Mouse (Mus musculus) cerebellum, adult 11-12 months (tissue): ENCODE results near the gene Gm20388.

ENCODE experiments used
- DNase-seq: peaks from one replicate; pipeline ENCODE4 v3.0.0; 2022

Gm20388 gene

DNA sequence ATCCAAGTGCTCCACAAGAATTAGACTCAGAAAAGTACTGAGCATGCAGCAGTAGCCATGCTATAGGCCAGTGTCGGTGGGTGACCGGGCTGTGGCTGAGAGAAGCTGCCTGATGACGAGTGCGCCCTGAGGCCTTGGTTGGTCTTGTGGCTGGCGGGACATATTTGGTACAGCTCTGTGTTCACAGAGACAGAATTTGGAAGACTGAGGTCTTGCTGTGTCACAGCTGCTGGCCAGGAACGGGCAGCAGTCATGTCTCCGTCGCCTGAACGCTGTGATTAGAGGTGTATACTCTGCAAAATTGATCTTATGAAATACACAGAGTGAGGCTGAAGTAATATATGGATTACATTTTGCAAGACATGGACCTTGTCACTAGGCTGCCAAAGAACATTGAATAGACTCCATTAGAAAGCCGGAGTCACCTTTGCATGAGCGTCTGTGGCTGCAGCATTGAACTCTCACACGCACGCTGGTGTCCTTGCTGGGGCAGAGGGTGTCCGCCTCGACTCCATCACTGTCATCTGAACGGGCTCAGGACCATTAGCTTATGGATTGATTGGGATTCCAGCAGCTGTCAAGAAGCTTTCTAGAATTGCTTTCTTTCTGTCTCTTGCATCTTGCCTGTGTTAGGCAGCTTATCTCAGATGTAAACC is 5.7 kb downstream of the Gm20388 start:
- DNase-seq = no peak

DNA sequence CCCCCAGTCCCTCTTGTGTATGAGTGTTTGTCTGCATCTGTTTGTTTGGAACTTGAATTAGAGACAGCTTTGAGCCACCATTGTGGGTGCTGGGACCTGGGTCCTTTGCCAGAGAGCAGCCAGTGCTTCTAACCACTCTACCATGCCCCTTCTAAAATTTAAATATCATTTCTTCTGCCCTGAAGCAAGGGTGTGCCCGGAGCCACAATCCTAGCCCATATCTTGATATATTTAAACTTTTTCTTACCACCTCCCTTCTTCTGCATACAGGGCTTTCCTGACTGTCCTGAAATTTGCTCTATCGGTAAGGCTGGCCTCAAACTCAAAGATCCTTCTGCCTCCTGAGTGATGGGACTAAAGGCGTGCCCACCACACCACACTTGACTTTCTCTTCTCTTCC is 6.8 kb downstream of the Gm20388 start:
- no peak for DNase-seq

DNA sequence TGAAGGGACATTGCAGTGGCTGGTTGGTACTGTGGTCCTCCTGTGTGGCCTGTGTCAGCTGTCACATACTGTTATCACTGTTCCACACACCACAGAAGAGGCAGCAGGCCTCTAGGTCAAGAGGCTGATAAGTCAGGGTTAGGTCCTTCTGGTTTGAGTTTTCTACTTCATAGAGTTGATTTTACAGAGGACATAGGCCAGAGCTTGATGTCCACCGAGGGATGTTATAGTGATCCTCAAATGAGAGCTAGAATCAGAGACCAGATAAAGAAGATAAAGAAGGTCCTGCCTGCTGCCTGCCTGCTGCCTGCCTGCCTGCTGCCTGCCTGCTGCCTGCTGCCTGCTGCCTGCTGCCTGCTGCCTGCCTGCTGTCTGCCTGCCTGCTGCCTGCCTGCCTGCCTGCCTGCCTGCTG is 7.5 kb downstream of the Gm20388 start:
- DNase-seq = no peak

DNA sequence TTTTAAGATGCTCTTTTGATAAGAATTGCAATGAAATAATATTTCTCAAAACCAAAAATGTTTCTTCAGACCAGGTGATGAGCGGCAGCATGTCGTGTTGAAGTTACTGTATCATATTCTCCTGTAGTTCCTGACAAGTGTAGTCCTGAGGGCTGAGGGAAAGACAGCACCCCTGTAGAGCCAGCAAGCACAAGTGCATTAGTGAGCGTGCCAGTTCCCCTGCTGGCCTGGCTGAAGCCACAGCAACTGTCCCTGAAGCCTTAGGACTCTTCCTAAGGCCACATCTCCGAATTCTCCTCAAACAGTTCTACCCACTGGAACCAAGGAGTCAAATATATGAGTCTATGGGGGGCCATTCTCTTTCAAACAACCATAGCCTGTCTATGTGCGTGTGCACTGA is 12.6 kb downstream of the Gm20388 start:
- peak; percentile 32 for DNase-seq

DNA sequence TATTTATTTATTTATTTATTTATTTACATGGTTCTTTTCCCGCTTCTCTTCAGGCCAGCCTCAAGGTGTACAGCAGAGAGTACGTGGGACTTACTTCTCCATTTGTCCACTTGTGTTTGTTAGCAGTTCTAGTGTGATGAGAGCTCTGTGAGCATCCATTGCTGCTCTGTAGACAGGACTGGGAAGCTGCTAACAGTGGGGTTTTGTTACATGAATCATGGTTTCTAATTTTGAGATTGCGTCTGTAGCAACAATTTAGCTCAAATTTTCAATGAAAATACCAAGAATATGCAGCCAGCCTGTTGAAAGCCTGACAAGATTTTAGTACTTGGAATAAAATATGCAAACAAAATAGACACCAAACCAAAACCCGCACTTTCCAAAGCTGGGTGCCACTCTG is 14.8 kb downstream of the Gm20388 start:
- no peak for DNase-seq

DNA sequence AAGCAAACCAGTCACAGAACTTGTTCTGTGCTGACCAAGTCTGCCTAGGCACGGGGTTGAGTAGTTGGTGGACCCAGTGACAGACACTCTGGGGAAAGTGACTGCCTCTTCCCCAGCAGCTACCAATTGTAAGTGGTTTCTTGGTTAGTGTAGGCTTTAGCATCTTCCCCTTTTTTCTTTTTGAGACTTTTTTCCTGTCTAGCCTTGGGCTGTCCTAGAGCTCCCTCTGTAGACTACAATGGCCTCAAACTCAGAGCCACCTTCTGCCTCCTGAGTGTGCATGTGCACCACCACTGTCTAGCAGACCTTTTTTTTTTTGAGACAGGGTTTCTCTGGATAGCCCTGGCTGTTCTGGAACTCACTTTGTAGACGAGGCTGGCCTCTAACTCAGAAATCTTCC is 15.8 kb downstream of the Gm20388 start:
- DNase-seq = no peak

DNA sequence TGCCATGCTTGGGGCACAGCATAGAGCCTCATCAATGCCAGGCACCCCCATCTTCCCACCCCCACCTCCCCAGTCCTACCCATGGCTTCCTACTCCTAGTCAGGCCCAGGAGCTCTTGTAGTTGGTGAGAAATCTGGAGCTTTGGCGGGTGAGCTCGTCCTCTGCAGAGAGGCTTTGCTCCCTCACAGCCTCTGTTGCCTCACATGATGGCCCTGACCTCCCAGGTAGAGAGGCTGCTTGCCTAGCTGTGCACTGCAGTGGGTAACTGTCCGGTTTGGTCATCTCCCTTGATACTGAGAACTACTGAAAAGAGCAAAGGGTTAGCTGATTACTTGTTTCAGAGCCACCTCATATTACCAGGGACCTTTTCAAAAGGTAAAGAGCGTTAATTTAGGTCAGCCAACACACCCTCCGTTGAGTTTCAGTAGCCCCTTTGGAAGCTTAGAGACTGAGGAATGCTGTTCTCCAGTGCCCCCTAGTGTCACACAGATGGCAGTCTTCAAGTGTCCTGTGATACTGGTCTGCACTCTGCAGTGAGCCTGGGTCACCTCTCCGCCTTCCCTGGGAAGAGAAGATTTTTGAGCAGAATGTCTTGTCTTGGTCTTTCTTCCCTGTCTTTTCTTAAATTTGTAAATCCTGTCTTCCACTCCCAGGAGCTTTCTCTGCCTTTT is 16.9 kb downstream of the Gm20388 start:
- DNase-seq = peak; percentile 42

DNA sequence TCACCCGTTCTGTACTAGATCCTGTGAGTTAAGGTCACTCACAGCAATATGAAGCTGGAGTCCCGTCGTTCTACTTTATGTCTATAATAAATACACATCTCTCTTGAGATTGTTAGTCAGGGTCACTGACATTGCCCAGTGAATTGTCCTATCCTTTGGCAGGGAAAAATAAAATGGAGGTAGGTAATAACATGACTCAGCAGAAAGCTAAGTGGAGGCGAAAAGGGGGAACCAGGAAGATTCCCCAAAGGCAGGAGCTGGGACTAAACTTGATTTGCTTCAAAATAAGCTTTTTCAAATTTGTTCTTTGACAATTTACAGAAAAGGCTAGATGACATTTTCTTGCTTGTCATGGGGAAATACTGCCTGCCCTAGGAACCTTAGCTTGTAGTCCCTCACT is 20.7 kb downstream of the Gm20388 start:
- no peak for DNase-seq

DNA sequence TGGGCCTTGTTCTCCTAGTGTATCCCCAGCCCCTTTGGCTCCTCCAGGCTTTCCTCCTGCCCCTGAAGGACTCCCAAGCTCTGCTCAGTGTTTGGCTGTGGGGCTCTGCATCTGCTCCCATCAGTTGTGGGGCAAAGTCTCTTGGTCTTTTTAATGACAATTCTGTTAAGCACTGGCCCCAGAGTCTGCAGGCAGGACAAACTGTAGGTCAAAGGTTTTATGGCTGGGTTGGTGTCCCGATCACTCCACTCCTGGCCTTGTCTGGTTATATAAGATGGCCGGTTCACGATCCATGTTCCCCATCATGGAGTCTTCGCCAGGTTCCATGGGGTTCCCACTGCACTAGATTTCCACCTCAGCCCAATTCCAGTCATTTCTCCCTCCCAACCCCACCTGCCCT is 23.0 kb downstream of the Gm20388 start:
- DNase-seq = no peak

DNA sequence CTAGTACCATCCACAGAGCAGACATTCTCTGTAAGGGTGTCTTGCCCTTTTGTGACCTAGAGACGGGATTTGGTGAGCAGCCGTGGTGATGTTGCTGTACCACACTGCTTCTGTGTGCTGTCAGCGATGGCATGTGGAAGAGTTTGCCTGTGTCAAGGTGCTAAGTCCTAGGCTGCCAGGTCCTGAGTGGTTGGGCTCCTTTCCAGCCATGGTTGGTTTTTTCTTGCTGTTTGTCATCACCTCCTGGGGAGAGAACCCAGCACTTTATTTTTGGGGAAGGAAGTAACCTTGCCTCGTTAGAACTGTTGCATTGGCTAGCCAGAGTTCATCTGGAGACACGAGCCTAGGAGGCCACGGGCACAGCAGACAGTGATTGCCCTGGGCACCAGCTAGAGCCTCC is 24.9 kb downstream of the Gm20388 start:
- DNase-seq = peak; percentile 26

DNA sequence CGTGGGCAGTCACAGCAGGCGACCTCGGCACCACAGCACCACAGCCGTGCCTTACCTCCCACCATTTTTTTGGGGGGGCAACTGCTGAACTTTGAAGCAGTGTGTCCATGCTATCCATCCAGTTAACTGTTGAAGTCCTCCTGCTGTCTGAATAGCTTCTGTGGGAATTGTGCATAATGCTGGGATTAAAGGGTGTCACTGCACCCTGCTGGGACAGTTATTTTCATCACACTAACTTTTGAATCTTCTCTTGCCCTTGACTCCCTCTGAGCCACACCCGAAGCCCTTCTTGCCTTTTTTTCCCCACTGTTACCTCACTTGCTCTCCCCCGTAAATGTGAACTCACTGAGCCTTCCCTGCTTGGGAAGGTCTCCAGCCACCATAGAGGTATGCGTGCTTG is 27.8 kb downstream of the Gm20388 start:
- no peak for DNase-seq

DNA sequence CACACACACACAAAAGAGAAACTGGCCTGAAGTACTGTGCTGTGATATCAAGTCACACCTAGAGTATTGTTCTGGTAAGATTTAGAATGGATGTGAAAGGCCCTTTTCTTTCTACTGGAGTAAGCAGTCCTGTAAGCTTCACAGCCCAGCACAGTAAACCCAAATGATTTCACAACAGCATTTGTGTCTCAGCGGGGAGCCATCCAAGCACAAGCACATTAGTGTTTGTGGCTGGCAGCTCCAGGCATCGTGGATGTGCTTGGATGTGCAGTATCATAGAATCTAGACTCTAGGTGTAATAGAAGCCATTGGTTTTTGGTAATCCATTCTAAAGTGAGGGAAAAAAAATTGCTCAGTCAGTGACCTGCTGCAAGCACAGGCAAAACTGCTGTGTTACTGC is 28.7 kb downstream of the Gm20388 start:
- DNase-seq = no peak

DNA sequence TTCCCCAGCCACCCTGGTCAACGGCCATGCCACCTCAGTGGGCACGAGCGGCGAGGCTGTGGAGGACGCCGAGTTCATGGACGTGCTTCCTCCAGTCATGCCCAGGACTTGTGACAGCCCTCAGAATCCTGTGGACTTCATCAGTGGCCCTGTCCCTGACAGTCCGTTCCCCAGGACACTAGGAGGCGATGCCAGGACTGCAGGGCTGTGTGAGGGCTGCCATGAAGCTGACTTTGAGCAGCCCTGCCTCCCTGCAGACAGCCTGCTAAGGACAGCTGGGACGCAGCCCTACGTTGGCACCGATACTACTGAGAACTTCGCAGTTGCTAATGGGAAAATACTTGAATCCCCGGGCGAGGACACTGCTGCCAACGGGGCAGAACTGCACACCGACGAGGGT is 30.8 kb downstream of the Gm20388 start:
- DNase-seq = peak; percentile 80

DNA sequence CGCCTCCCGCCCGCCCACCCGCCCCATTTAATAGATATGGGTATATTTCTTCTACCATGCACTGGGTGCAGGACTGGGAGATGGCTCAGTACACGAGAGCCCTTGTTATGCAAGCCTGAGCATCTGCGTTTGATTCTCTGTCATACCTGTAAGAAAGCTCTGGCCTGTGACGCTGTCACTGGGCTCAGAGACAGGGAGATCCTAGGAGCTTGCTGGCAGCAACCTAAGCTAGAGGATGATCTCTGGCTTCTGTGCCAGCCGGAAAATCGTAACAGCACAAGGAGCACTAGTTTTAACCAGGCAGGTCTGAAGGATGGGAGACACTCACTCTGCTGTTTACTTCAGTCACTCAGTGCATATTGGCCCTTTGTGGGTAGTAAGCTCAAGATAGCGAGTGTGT is 33.0 kb downstream of the Gm20388 start:
- DNase-seq = peak; percentile 53

DNA sequence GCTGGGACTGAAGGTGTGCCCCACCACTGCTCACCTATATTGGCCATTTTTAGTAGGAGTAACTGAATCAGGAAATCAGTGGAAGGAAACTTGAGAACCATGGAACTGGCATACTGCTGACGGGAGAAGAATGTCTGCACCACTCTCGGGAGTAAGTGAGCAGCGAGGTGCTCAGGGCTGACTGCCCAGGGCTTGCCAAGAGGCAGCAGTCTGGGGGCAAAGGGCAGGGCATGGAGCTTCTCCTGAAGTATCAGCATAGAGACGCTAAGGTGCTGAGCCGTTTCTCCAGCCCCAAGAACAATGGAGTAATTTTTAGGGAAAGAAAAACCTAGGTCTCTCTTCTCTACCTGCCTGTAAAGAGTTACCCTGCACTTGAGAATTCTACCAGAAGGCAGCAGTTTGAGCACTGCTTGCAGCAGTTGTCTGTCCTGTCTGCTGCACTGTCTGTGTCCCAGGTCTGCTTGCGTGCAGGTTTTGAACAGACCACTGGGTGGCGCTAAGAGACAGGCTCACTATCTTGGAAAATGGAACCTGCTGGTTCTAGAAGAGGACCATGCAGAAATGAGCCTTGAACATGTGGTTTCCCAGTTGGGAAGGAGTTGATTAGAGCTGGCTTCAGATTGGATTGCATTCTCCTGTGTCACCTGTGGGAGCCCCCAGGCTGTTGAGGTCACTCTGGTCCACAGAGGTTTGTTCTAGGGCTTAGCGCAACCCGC is 33.6 kb downstream of the Gm20388 start:
- peak; percentile 75 for DNase-seq

DNA sequence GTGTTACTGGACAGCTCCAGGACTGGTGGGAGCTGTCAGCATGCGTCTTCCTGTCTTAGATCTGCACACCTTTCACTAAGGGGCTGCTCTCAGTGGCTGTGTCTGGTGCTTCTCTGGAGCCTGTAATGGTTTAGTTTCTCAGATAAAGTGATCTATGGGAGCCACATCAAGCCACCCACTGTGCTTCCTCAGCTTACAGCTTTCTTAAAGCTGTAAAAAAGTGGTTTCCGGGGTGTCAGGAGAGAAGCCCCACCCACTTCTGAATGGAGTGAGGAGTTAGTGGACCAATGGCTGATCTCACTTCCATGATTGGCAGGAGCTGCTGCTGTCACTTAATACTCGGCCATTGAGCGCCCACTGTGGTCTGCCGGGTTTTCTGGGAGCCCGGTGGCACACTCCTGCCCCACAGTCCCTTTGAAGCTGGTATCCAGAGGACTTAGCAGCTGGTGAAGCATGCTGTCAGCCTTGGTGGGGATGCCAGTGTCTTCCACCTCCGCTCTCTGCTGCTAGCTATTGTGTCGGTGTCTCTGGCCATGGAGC is 35.8 kb downstream of the Gm20388 start:
- DNase-seq = no peak

DNA sequence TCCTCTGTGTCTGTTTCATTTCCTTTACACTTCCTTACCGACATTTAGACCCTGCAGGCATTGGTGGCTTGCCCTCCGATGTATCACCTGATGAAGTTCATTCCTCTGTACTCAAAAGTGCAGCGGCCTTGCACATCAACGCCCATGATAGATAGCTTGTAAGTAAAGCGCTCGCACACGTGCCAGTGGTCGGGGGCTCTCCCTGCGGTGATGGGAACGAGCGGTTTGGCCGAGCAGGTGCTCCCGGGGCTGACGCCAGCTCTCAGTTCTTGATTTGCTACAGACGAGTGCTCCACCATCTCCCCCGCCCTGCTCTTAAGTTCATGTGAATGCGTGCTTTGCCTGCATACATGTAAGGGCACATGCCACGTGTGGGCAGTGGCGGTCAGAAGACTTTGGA is 37.0 kb downstream of the Gm20388 start:
- no peak for DNase-seq

DNA sequence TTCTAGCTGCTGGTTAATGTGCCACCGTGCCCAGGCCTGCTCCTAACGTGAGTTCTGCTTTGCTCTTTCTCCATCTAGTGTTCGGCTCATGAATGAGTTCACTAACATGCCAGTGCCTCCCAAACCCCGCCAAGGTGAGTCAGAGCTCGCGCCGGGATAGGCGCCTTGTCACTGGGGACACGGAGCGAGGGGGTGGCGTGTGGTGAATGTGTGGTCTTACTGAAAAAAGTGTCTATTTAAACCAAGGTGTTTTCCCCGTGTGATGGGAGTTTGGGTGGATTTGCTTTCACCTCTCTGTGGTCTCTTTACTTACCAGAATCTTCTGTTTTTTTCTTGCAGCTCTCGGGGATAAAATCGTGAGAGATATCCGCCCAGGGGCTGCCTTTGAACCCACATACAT is 37.7 kb downstream of the Gm20388 start:
- DNase-seq = no peak

DNA sequence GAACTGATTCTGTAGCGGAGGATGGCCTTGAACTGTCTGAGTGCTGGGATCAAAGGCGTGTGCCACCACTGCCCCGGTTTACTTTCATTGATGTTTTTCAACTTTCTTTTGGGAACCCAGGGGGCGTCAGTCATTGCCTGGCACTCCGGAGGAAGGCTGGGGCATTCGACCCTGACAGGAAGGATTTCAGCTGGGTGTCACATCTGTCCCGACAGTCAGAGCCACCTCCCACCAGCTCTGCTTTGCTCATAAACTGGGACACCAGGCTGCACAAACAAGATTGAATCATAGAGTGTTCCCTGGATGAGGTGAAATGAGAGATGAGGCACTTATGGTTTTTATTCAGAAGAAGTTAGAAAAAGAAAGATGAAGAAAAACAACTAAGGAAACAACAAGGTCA is 41.6 kb downstream of the Gm20388 start:
- DNase-seq = no peak

DNA sequence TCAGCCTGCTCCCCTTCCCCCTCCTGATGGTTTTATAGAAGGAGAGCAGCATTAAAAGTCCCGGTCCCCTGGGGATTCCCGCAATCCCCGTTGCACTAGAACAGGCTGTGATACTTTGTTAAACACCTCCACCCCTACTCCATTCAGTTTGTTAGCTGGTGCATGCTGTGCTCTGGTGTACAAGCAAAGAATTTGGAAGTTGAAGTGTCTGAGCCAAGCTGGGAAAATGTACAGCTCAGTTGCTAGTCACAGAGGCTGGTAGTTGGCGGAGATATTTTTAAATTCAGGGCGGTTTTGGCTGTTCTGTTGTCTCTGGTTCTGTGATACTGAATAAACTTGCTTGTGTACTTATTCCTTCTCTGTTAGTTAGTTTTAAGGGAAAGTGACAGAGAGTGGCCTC is 42.1 kb downstream of the Gm20388 start:
- DNase-seq = no peak

DNA sequence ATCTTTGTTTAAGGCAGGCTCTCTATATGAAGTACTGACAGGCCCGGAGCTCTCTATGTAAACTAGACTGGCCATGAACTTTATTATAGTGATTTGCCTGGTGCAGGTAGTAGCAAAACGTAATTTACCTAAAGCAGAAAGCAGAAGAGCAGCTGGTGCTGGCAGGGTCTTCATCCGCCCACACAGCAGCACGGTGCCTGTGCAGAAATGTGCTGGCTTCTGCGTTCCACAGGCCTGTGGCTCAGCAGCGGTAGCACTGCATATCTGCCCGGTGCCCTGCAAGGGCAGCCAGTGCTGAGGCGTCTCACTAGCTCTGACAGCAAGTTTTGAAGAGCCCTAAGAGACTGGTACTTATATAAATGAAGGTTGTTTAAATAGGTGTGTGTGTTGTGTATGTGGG is 44.7 kb downstream of the Gm20388 start:
- no peak for DNase-seq

DNA sequence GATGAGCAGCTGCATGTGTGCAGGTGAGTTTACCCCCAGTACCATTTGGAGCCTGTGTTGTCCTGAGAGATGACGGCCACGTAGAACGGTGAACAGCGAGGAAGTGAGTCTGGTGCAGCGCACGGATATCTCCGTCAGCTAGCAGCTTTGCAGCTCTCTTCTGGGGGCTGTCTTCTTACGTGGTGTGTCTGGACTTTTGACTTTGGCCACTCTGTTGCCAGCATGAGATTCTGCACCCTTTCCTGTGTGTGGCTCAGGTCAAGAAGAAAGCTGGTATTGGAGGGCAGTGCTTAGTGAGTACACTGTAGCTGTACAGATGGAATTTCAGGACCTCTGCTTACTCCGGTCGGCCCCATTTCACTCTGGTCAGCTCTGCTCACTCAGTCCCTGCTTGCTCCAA is 47.4 kb downstream of the Gm20388 start:
- no peak for DNase-seq

DNA sequence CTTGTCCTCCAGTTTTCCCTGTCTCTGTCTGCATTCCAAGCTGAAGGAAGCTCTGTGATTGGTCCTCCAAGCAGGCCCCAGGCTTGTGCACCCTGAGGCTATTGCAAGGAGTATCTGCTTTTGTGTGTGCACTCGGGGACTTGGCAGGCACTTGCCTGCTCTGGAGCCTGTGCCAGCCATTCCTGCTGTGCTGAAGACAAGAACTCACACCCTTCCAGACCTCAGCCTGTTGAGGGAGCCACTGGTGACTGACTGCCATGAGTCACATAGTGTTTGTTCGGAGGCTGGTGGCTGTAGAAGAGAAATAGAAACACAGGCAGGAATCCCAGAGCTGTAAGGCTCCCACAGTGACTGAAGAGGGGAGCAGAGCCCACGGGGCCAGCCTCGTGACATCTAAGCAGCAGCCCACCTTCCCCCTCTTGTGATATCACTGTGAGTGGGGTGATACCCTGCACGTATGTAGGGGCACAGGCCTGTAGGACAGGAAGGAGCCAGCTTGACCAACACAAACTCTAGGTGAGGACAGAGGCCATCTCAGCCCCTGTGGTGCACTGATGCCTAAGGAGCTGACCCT is 50.0 kb downstream of the Gm20388 start:
- peak; percentile 83 for DNase-seq

DNA sequence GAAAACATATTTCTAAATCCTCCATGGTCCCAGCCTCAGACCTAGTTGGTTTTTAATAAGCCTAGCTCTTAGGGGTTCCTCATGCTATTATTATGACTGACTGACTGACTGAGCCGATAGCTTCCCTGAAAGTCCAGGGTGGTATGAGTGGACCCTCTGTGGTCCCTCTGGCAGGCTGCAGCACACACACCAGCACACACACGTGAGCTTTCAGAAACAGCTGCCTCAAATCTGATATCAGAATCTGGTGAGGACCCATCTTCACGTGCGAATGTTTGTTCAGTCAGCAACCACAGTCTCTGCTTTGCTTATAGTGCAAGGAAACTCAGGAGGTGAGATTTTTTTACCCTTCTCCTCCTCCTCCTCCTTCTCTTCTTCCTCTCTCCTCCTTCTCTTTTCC is 54.2 kb downstream of the Gm20388 start:
- no peak for DNase-seq
